15 mouse cellular contexts compared by ENCODE assay signal in the genomic region with DNA sequence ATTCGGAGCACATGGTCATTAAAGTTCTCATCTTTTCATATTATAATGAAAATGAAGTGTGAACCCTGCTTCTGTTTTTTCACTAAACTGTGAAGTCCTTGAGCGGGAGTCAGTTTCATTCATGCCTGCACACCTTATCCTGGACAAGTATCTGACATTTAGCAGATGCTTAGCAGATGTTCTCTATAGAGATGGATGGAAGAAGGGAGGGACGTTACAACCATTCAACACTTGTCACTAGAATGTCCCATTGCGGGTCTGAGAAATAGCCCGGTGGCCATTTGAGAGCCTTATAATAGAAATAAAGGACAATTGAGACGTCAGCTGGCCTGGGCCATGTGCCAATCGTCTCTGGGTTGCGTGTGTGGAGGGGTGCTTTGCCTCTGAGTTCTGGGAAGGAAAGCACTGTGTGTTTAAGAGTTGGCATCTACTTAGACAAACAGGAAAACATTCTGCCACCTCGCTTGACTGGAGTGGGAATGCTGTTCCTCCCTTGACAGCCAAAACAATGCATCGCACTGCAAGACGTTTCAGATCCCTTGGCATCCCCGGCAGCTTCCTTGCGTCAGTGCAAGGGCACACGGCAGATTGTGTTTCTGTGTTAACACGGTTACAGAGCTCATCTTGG. TPM values are rescaled to one million over a fixed set of nuclear protein-coding genes. Genes with fewer than 3 reads are reported as not detected.
DNase-seq lines count a peak whose midpoint lies in the region; ATAC-seq and TF ChIP-seq lines count a peak whose summit lies in the region.
"Had no signal": no experiment of that assay in that cellular context is flagged by ENCODE, and none has a peak within 500 bp of the region (broad histone marks: within the 10 kb centered on the region; RNA-seq: fewer than 3 reads in every experiment).

No protein-coding gene starts in this region.

- no peaks in the 10 kb centered on the region for H3K27me3 ChIP-seq in forebrain, embryonic 12.5 days
- H3K27me3 ChIP-seq in forebrain, embryonic 11.5 days (ENCODE audit: control insufficient read depth, insufficient read depth, low read length): no peaks in the 10 kb centered on the region
- no peaks in the 10 kb centered on the region for H3K27me3 ChIP-seq in hindbrain, postnatal 0 days (ENCODE audit: insufficient read depth, low read length)
- H3K27me3 ChIP-seq: kidney, embryonic 15.5 days had no signal

- DNase-seq in forebrain, embryonic 11.5 days (ENCODE audit: low spot score): no peak
- peak; percentile 29 to 52 for DNase-seq in kidney, postnatal 4 days
- DNase-seq in kidney, adult 9 months: no peak
- peak; percentile 32 to 35 for DNase-seq in right cerebral cortex, postnatal 10 days (ENCODE audit: low spot score in 2 of 2)
- DNase-seq in right cerebral cortex, postnatal 36 days (ENCODE audit: low spot score in 2 of 2): no peak
- peak; percentile 61 for DNase-seq in hindbrain, postnatal 0 days (ENCODE audit: low spot score)
- DNase-seq in layer of hippocampus, adult 9-10 months (ENCODE audit: low spot score): no peak
- DNase-seq: cerebellum, adult 8-10 months; embryo, embryonic 11 days; lung, adult 2 months had no signal

- H3K9me3 ChIP-seq in forebrain, embryonic 12.5 days: no peaks in the 10 kb centered on the region
- H3K9me3 ChIP-seq in forebrain, embryonic 11.5 days (ENCODE audit: control insufficient read depth, low read length): no peaks in the 10 kb centered on the region
- H3K9me3 ChIP-seq in hindbrain, postnatal 0 days (ENCODE audit: low read length): no peaks in the 10 kb centered on the region
- H3K9me3 ChIP-seq: heart, embryonic 12.5 days; kidney, embryonic 15.5 days had no signal

- no peak overlapping the region for H3K4me3 ChIP-seq in forebrain, embryonic 12.5 days (replicated peaks)
- no peak overlapping the region for H3K4me3 ChIP-seq in forebrain, embryonic 11.5 days (ENCODE audit: low read depth, low read length)
- H3K4me3 ChIP-seq in hindbrain, postnatal 0 days (ENCODE audit: low read length): no peak overlapping the region
- H3K4me3 ChIP-seq: heart, embryonic 12.5 days; kidney, embryonic 15.5 days had no signal

- no peak for TF ChIP-seq CTCF in hindbrain, postnatal 0 days (IDR thresholded peaks at IDR 0.05; ENCODE audit: low read depth)

- WGBS in forebrain, embryonic 12.5 days: 62% methylated on average over 15 of the region's 15 CpGs
- WGBS in forebrain, embryonic 11.5 days: 80% methylated on average over 15 of the region's 15 CpGs
- WGBS in hindbrain, postnatal 0 days: 31% methylated on average over 15 of the region's 15 CpGs

- no peak overlapping the region for H3K27ac ChIP-seq in forebrain, embryonic 12.5 days
- H3K27ac ChIP-seq in forebrain, embryonic 11.5 days (ENCODE audit: low read depth, low read length): no peak overlapping the region
- H3K27ac ChIP-seq in hindbrain, postnatal 0 days: no peak overlapping the region
- H3K27ac ChIP-seq: kidney, embryonic 15.5 days had no signal

- ATAC-seq in forebrain, embryonic 12.5 days (ENCODE audit: low FRiP score): 0 out of 2 replicates have a peak, but pooled peaks have one; percentile 9
- no peak for ATAC-seq in forebrain, embryonic 11.5 days (replicated peaks; ENCODE audit: low FRiP score)
- ATAC-seq in hindbrain, postnatal 0 days: peak; percentile 61
- ATAC-seq: Patski had no signal

- no peak overlapping the region for H3K4me2 ChIP-seq in forebrain, embryonic 12.5 days
- no peak overlapping the region for H3K4me2 ChIP-seq in forebrain, embryonic 11.5 days (ENCODE audit: low read depth, low read length, severe bottlenecking)
- H3K4me2 ChIP-seq in hindbrain, postnatal 0 days (ENCODE audit: low read depth, low read length): peak overlapping the region; percentile 28
- H3K4me2 ChIP-seq: heart, embryonic 12.5 days; kidney, embryonic 15.5 days had no signal

- no peak overlapping the region for H3K9ac ChIP-seq in forebrain, embryonic 12.5 days
- H3K9ac ChIP-seq in forebrain, embryonic 11.5 days (ENCODE audit: low read length): no peak overlapping the region
- no peak overlapping the region for H3K9ac ChIP-seq in hindbrain, postnatal 0 days (replicated peaks; ENCODE audit: low read length)
- H3K9ac ChIP-seq: heart, embryonic 12.5 days; kidney, embryonic 15.5 days had no signal

- no peaks in the 10 kb centered on the region for H3K36me3 ChIP-seq in forebrain, embryonic 12.5 days (replicated peaks)
- H3K36me3 ChIP-seq in forebrain, embryonic 11.5 days (ENCODE audit: control insufficient read depth, insufficient read depth, low read length): no peaks in the 10 kb centered on the region
- H3K36me3 ChIP-seq in hindbrain, postnatal 0 days (ENCODE audit: insufficient read depth, low read length): no peaks in the 10 kb centered on the region
- H3K36me3 ChIP-seq: heart, embryonic 12.5 days; kidney, embryonic 15.5 days had no signal

- H3K4me1 ChIP-seq in forebrain, embryonic 12.5 days: peaks cover 6% of the 10 kb centered on the region; the same call in 1 of the 2 replicates
- H3K4me1 ChIP-seq in forebrain, embryonic 11.5 days (replicated peaks; ENCODE audit: control insufficient read depth, insufficient read depth, low read length): no peaks in the 10 kb centered on the region
- H3K4me1 ChIP-seq in hindbrain, postnatal 0 days (ENCODE audit: insufficient read depth, low read length): peaks cover 8% of the 10 kb centered on the region; the same call in 1 of the 2 replicates
- H3K4me1 ChIP-seq: kidney, embryonic 15.5 days had no signal

RNA-seq across cellular contexts. Expression of gene Tacr1, which starts 56.7 kb away (rescaled TPM):
- polyA plus RNA-seq in forebrain, embryonic 12.5 days (2016; fragmentation: Nextera tagmentation; extraction: Ambion mirVana): 0.67 and 0.83 TPM in 2 replicates
- 0.16 TPM in 1 of 2 replicates, not detected in the other for polyA plus RNA-seq in forebrain, embryonic 11.5 days (2014; fragmentation: Nextera tagmentation; extraction: Ambion mirVana)
- 5.3 and 7.6 TPM in 2 replicates for total RNA-seq in hindbrain, postnatal 0 days (2014; rRNA removed)
- 2.4 and 2.9 TPM in 2 replicates for polyA plus RNA-seq in hindbrain, postnatal 0 days (2015; fragmentation: Nextera tagmentation; extraction: Ambion mirVana)
- total RNA-seq: liver, adult 2 months had no signal
- polyA plus RNA-seq: liver, adult 2 months had no signal

Comparison
In these comparisons a context has a peak if more than half of its experiments do, and no peak if none do; other contexts are left out.
1. DNase-seq: peak in kidney, postnatal 4 days (2 of 2), right cerebral cortex, postnatal 10 days (2 of 2) and hindbrain, postnatal 0 days (single experiment); none in forebrain, embryonic 11.5 days (single experiment), kidney, adult 9 months (single experiment), right cerebral cortex, postnatal 36 days (0 of 2) and layer of hippocampus, adult 9-10 months (single experiment).